Mouse (Mus musculus) hematopoietic stem cell, adult 5-6 weeks (primary cell): ENCODE results near the gene Chst8. TPM values are rescaled to one million over a fixed set of nuclear protein-coding genes. Genes with fewer than 3 reads are reported as not detected.

Experiments
- ATAC-seq, 2 experiments: fragments of 125-278 bp in 1 of 2; replicated peaks in 1 of 2; 2 replicates each; pipeline ENCODE4 v1.8.0; 2016 to 2017; ENCODE audit warnings: inconsistent platforms in 2 of 2, mild to moderate bottlenecking in 2 of 2, moderate number of reproducible peaks in 2 of 2, low read depth in 1 of 2, moderate TSS enrichment in 1 of 2; ENCODE audit not compliant: low FRiP score in 2 of 2, poor library complexity in 2 of 2, severe bottlenecking in 2 of 2, insufficient read depth in 1 of 2, low TSS enrichment in 1 of 2
- total RNA-seq: library from RNA; stranded (forward); fragments of 172-1452, 232-1000 nt; gene quantifications from 2 replicates; pipeline ENCODE4 v1.2.3, GENCODE M21; 2017

Gene Chst8
- total RNA-seq, 1 experiment from 2014 or later = not detected

- no peak for ATAC-seq
Observed at GRCm38 (mm10) chr7:34811060-34811459, 1.5 kb downstream of the Chst8 start.

DNA sequence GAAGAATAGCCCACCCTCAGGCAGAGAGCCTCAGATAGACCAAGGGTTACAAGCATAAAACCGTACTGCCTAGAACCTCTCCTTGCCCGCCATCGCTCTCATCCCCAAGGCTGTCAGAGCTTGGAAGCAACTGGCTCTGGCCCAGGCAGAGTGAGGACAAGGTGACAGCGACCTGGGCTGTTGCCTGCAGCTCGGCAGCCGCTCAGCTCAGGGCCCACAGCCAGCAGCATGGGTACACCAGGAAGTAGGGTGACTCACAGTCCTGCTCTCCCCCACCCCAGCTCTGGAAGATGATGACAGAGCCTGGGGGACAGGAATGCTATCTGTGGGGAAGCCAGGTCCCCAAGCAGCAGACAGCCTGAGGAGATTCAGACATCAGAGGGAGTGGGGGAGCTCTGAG is 6.2 kb downstream of the Chst8 start:
- ATAC-seq = no peak

- no peak for ATAC-seq
Observed at GRCm38 (mm10) chr7:34805691-34806205, 6.8 kb downstream of the Chst8 start.

DNA sequence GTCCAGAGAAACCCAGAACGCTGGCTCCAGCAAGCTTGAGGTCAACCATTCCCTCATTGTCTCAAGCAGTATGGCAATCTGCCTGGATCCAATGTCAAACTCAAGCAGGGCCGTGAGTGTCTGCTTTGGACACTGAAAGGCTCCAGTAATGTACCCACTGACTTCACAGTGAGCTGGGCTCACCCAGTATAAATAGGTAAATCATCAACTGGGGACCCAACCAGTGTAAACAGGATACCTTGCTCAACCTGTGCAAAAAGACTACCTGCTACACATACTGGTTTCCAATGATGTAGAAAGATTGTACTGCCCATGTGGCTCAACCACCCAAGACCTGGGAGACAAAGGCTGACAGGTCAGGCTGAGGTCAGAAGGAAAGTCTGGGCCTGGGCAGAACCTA is 7.5 kb downstream of the Chst8 start:
- ATAC-seq = no peak

DNA sequence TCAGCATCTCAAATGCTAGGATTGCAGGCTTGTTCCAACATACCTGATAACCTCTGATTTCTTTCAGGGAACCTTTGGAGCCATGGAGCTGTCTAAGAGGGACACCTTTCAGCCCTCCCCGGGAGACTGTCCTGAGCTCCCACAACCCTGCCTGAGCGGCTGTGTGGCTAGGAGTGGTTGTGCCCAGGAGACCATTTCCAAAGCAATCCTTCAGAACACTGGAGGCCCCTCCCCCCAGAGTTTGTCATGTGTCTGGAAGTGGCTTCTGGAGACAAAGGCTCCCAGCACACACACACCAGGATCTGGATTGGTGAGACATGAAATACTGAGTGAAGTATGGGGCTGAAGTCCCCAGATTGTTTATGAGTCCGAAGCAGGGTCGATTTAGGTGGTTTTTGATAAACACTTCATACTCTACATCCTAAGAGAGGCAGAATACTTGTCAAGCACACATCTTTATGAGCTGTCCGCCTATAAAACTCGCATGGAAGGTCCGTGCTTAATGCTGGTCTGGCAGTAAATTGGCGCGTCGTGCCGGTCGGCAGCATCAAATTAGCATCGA is 12.5 kb downstream of the Chst8 start:
- ATAC-seq = no peak

- ATAC-seq = no peak
Observed at GRCm38 (mm10) chr7:34799404-34799771, 13.1 kb downstream of the Chst8 start.

DNA sequence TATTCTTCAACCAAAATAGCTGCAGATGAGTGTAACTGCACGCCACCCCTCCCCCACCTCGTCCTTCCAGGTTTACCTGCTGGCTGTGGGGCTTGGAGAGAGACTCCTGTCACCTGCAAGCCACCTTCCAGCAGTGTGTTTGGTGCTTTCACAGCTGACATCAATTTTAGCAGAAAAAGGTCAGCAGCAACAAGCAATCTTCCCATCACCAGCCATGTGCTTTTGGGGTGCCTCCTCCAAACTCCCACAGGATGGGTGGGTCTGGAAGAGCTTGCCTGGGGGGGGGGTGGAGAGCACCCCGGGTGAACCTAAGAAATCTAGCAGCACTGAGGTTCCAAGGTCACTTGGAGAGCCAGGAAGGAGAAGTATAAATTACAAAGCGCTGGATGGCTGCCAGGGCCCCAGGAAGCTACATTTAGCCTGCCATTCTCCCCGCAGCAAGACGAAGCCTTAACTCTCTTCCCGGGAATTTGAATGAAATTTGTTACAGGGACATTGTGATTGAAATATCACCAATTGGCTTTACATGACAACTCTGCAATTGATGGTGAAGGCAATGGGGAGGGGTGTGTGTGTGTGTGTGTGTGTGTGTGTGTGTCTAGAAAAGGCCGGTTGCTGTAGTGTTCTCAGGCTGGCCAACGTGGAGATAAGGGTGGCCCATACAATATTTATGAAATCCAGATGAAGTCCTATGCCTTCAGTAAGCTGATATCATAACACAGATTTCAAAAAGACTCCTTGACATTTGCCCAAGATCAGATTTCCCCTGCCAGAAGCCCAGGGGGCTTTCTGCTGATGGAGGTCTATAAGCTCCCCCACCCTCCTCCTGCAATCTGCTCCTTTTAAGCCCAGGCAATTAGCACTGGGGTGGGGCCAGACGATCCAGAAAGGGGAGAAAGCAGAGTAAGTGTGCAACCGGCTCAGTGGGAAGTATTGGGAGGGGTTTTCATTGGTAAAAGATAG is 13.8 kb downstream of the Chst8 start:
- ATAC-seq = no peak

DNA sequence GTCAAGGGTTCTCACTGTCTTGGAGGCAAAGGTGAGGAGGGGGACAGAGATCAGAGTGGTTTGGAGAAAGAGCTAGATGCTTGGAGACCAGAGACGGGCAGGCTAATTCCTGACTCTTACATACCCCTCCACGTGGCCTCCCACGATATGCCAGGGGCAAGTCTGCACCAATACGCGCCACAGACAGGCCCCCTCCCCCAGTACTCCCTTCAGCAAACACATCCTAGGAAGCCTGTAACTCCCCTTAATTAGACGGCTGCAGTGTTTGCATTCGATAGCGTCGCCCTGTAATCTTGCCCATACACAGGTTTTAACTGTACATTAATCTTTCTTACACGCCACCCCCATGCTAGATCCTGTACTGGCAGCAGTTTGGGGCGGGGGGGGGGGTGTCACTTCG is 14.5 kb downstream of the Chst8 start:
- ATAC-seq = no peak

GRCm38 (mm10) chr7:34790459-34790858 is 22.1 kb downstream of the Chst8 start:
- no peak for ATAC-seq

DNA sequence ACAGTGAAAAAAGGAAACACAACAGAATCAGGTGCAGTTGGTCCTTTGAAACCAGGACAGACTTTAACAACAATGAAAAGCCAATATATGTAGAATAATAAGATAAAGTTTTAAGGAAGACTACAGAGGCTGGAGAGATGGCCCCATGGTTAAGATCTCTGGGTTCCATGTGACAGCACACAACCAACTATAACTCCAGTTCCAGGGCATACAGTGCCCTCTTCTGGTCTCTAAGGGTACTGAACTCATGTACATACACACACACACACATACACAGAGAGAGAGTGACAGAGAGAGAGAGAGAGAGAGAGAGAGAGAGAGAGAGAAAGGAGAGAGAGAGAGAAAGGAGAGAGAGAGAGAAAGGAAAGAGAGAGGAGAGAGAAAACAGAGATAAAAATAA is 25.3 kb downstream of the Chst8 start:
- no peak for ATAC-seq

DNA sequence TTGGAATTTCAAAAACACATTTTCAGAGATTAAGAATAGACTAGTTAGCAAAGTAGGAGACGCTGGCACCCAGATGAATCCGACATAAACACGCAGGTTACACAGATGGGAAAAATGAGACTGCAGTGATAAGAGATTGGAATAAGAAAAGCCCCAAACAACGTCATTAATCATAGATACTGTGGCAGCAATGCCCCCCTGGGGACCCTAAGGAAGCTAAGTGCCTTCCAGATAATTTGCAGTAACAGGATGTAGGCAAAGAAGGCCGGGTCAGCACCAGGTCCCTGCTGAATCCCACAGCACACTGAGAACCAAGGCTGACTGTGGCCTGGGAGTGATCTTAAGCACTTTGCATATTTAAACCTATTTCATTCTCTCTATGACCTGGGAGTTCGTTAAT is 27.5 kb downstream of the Chst8 start:
- no peak for ATAC-seq

DNA sequence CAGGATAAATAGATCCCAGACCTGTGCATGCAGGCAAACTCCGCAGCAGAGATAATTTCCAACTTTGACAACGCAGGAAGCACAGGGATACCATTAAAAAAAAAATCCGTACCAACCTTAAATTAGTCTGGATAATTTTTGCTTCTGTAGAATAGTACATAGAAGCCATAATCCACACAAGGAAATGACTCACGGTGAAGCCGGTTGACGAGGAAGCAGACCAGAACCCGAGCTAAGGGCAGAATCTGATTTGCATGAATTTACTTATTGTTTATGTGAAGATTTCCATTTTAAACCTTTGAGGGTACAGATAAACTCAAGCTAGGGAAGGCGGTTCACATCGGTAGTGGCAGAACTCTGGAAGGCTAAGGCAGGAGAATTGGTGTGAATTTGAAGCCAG is 28.0 kb downstream of the Chst8 start:
- ATAC-seq = no peak

DNA sequence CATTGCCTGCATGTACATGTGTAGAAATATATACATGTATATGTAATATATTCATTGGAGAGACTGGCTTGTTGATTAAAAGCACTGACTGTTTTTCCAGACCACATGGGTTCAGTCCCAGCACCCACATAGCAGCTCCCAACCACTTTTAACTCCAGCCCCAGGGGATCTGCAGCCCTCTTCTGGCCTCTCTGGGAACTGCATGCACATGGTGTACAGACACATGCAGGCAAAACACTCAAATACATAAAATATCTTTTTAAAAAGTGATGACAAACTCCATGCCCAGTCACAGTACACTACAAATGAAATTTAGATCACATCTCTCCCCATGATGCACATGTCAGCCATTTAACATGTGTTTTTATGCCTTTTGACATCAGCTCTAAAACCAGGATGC is 30.5 kb downstream of the Chst8 start:
- ATAC-seq = no peak

GRCm38 (mm10) chr7:34781217-34781616 is 31.3 kb downstream of the Chst8 start:
- no peak for ATAC-seq

DNA sequence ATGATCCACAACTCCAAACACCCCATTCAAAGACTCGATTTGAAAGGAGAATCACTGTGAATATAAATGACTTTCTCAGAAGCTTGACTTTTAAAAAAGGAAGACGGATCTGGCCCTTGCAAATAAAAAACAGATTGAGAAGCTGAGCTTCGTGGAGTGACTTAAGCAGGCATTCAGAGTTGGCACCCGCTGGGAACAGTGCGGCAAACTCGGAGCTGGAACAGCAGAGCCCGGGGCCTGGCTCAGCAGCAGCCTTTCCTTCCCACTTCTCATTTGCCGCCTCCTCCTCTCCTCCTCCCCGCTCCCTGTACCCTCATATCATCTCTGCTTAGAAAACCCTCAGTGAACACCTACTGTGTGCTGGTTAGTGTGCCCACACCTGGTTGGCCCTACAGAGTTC is 34.1 kb downstream of the Chst8 start:
- no peak for ATAC-seq

- ATAC-seq = no peak
Observed at GRCm38 (mm10) chr7:34775659-34776058, 36.9 kb downstream of the Chst8 start.

- no peak for ATAC-seq
Observed at GRCm38 (mm10) chr7:34774947-34775346, 37.6 kb downstream of the Chst8 start.

- ATAC-seq = no peak
Observed at GRCm38 (mm10) chr7:34774020-34774419, 38.5 kb downstream of the Chst8 start.

DNA sequence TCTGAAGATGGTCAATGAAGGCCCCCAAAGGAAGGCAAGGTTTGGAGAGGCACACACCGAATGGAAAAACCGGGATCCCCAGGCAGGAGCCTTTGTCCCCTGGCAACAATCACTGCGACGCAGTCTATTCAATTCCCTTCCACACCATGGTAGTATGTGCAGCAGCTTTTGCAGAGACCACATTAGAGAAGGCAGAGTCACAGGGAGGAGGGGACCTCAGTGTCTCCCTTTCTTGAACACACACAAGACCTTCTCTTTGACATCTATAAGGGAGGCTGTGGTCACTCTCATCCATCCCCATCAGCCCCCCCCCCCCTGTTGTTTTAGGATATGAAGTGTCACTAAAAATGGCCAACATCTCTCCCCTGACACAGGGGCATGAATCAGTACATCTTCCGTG is 39.2 kb downstream of the Chst8 start:
- no peak for ATAC-seq
